Mouse (Mus musculus) induced T-regulatory cell, adult 2 months (primary cell): Measurements from ENCODE around the gene Top3b.
"Not testable (repeated sequence)": the region's sequence is repeated elsewhere in the genome, so short reads cannot be mapped to it uniquely, and the experiment has no call there.

Source experiments
- DNase-seq: peaks from one replicate; pipeline ENCODE4 v3.0.0-alpha.2; 2012; ENCODE audit warnings: low read depth

Top3b gene

DNA sequence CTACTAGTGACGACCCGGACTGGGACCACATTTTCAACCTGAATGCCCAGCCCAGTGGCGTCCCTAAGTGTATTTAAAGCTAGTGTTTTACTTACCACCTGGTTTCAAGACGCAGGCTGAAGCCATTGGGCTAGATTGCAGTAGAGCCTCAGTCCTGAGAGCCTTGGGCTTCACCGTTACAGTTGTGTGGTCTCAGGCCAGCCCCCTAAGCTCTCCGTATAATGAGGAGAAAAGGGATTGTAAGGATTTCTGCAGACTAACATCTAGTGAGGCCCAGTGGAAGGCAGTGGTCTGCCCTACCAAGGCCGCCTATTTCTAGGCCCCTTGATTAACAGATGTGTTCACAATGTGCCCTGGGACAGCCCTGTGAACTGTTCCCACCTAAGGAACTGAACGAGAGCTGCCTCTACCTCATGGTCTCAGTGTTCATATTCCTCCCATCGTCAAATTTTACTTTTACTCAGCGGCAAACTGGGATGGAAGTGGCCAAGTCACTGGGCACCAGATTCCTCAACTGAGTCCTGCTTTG lies 26.6 kb downstream of the Top3b start:
- no peak for DNase-seq

DNA sequence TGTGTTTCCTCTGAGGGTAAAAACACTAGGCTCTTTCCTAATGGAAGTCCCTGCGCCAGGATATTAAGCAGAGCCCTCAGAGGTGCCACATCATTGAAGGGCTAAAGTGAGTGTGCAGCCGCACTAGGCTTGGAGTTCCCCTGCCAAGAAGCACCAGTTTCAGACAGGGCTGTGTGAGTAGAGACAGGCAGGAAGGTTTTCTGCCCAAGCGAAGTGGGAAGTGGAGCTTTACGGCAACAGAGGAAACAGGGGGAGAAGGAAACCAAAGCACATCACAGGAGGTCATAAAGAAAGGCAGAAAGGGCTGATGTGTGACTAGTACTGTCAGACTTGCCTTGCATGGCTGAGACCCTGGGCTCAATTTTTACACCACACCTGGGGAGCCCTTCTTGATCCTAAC lies 31.8 kb downstream of the Top3b start:
- no peak for DNase-seq

DNA sequence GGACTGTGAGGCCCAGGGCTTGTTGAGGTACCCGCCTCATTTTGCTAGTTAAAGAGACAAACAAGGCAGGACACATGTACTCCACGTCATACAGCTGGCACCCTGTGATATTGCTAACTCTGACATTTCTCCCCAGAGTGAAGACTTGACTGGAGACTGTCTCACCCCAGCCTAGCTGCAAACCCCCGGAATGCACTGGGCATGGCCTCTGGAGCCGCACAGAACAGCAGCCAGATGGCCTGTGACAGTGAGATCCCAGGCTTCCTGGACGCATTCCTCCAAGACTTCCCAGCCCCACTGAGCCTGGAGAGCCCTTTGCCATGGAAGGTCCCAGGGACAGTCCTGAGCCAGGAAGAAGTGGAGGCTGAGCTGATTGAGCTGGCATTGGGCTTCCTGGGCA lies 32.7 kb downstream of the Top3b start:
- no peak for DNase-seq

DNA sequence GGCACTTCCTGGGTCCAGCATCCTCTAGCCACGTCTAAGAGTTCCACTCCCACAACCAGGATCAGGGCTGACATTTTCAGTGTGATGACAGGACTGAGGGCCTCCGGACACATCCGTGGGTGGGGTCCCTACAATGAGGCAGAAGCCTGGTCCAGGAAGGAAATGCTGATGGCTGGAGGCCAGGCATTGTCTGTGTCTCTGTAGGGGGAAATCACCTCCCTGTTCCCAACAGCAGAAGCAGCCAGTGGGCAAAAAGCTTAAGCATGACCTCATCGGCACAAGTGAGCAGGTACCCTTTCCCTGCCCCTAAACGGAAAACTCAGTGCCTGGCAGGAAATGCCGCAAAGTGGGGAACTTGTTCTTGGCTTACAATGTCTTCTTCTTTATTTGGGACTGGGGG lies 37.3 kb downstream of the Top3b start:
- DNase-seq = no peak

DNA sequence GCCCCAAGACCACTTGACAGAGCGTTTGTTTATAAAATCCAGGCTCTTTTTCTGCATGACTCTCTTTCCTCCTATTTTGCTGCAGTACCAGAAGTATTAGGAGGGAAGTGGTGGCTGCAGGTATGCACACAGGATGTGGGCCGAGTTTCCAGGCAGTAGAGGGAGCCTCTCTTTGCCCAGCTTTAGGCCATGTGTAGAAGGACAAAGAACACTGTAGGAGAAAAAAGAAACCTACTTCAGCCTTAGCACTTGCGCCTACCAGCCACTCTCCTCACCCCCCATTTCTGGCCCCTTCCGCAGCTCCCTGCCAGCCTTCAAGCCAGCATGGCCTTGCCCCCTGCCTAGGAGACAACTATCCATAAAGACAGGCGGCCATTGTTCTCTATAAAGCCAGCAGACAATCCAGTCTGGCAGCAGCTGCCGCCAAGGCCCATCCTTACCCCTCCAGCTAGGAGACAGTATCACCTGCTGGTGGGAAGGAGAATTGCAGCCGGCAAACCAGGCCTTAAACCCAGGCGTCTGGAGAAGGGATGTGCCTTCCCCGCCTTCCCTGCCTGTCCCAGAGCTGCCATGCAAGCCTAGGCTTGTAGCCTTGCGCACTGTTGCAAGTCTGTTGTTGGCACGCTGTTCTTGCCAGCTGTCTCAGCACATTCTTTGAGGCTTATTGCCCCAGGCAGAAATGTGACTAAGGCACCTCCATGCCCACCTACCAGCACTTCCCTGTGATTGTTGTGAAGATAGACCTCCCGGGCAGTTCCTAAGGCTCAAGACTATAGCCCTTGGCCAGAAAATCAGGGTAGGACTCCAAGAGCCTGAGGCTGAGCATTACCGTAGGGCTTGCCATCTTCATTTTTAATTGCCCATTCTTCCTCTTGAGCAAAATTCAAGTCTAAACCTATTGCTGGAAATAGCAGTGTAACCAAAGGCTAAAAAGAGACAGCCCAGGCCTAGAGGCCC lies 41.4 kb downstream of the Top3b start:
- DNase-seq = peak; percentile 79

DNA sequence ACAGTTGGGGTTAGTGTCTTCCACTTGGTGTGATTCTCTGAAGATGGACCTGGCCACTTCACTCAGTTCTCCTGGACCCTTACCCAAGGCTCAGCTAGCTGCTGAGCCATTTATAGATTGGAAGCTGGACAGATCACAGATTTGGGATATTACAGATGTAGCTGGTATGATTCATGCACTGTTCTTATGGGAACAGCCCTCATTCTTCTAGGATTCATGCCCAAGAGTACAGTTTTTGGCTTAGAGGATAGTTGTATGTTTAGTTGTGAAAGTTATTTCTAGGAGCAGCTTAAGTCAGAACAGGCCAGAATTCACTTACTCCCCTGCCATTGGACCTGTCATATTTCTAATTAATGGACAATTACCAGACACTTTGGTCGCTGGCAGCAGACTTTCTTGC lies 42.9 kb downstream of the Top3b start:
- no peak for DNase-seq

DNA sequence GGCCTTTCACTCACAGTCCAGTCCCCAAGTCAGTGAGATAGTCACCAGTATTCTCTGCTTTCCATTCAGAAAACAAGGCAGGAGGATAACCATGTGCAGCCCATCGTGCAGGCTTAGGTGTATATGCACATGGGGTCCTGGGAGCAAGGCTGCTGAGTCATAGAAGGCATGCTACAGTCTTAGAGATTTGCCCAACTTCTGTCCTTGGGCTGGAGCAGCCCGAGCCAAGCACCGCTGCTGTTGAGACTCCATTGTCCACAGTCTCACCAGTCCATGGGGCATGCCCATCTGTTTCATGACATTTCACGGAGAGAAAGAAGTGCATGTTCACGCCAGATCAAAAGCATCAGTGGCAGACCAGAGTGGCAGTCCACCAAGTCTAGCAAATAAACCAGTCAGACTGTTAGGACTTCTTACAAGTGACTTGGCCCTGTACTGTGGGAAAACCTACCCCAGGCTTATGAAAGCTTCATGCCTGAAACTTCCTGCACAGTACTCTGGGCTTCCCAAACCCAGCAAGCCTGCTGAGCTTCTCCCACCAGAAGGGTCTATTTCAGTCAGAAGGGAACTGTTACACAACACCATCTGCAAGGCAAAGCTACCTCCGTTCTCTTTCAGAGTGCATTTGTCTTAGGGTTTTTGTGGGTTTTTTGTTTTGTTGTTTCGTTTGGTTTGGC lies 48.0 kb downstream of the Top3b start:
- no peak for DNase-seq

DNA sequence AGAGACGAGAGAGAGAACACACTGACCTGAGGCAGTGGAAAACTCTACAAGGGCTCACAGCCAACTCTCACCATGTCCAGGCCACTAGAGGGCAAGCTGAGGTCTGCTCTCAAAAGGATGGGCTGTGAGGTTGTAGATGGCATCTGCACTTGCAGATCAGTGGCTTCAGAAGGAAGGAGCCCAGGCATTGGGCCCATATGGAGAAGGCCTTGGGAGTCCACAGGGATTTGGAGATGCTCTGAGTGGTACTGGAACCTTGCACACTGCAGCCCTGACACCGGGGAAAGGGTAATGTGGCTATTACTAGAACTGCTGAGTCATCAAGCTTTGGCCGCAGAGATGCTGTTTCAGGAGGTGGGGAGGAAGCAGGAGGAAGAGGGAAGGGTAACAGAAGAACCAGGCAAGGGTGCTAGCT lies 50.5 kb downstream of the Top3b start:
- DNase-seq = peak; percentile 20

DNA sequence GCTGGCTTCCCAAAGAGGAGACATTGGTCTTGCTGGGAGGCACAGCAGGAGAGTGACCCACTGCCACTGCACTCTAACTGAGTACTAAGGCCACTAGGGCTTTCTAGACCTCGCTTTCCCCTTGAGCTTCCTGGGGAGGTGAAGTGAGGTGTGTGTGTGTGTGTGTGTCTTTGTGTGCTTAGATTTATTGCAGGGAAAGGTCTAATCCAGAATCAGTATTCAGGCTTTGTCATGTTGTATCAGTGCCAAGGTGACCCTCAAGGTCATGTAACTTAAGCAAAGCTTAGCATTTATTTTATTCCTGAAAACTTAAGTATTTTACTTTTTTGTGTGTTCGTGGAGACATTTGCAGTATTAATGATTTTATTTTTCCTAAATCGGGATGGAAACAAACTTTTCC lies 53.9 kb downstream of the Top3b start:
- DNase-seq = no peak

DNA sequence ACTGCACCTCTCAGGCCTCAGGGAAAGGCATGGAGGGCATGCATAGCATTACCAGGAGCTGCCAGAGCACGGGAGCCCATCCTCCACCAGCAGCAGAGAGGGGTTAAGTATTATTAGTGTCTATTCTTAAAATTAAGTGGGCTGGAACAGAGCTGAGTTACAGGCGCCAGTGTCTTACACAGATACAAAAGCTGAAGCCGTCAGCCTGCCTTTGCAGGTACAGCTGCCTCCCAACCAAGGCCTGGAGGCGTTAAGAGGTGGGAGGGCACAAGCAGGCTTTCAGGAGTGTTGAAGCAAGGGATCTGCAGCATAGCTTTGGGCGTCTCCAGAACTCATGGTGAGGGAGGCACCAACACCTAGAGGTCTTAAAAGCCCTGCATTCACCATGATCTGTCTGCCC lies 56.0 kb downstream of the Top3b start:
- no peak for DNase-seq

DNA sequence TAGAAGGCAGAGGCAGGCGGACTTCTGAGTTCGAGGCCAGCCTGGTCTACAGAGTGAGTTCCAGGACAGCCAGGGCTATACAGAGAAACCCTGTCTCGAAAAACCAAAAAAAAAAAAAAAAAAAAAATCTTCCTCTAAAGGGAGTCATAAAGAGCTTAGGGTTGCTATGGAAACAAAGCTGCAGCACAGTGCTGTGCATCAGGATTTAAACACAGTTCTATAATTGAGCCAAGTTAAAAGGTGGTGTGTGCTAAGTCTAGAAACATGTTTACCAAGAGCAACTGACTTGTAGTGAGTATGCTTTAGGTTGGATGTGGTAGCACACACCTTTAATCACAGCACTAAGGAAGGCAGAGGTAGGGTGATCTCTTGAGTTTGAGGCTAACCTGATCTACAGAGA lies 58.4 kb downstream of the Top3b start:
- not testable (repeated sequence) for DNase-seq

DNA sequence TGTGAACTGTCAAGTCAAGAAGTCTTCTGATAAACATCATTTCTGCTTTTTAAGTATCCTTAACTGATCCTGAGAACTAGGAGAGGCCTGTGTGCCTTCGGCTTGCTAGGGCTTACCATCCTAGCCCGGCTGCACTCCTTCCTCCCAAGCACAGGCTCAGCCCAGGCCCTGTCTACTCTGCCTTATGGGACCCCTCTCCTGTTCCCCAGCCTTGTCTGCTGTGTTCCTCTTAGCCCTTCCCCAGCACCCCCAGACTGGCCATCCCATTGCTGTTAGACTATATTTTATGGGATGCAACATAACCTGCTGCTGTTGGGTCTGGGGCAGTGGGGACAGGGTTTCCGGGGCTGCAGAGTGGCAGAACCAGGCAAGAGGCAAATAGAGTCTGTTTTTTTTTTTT lies 59.8 kb downstream of the Top3b start:
- DNase-seq = no peak

DNA sequence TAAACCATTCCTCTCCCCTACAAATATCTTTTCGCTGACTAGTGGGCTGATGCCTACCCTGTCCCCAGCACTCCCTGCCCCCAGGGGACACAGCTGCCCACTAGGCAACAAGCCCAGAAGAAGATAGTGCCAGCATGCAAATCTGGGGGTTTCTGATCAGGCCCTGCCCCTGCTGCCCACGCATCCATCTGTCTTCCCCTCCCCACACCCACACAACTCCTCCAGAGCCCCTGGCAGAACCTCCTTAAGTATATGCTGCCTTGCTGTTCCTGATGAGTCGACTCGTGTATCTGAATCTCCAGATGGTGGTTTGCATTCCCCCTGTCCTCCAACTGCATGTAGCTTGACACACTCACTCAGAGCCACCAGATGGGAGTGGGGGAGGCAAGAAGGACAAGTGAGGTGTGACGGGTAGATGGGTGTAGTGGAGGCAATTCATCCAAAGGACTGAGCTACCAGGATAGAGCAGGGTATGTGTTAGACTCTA lies 60.3 kb downstream of the Top3b start:
- no peak for DNase-seq

DNA sequence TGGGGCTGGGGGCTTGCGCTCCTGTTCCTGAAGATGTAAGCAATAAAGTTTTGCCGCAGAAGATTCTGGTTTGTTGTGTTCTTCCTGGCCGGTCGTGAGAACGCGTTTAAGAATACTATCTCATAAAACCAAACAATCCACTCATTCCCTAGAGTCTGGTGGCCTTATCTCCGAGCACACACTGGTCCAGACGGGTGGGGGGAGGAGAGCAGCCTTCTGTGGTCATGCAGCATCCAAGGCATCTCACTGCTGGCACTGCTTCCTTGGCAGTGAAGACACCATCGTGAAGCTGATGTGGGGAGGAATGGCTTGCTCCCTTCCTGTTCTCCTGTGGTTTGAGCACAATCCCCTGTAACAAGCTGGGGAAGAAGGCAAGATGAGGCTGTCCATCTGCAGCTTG lies 69.0 kb downstream of the Top3b start:
- DNase-seq = no peak

DNA sequence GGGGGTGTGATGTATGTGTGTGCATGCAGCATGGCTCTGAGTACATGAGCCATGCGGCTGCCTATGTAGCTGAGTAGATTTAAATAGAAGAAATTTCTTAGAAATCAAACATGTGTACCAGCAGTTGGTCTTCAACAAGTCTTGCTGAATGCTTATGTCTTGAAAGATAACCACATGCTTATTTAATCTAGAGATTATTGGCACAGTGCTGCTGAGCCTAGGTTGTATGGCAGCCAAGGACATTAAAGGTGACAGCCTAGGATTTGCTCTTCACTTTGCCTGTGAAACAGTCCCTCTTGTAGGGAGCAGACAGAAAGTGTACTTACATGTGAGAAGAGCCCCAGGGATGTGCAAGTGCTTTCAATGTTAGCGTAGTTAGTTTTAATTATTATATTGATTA lies 70.5 kb downstream of the Top3b start:
- no peak for DNase-seq
